Mouse (Mus musculus) stomach, postnatal 0 days (tissue): ENCODE results near the gene Mfsd1.

ENCODE experiments used
- CTCF ChIP-seq: IDR thresholded peaks from 2 replicates; pipeline ENCODE4 v1.5.1; 2016; ENCODE audit warnings: antibody characterized with exemption, low read depth, mild to moderate bottlenecking, moderate library complexity
- EP300 ChIP-seq: optimal IDR thresholded peaks from 2 replicates; pipeline ENCODE3; 2016; ENCODE audit warnings: antibody characterized with exemption

- peak; percentile 68 for TF ChIP-seq CTCF
- no peak for TF ChIP-seq EP300
Measured at GRCm38 (mm10) chr3:67564731-67565357, 17.7 kb upstream of the Mfsd1 start.
